In the genomic region with DNA sequence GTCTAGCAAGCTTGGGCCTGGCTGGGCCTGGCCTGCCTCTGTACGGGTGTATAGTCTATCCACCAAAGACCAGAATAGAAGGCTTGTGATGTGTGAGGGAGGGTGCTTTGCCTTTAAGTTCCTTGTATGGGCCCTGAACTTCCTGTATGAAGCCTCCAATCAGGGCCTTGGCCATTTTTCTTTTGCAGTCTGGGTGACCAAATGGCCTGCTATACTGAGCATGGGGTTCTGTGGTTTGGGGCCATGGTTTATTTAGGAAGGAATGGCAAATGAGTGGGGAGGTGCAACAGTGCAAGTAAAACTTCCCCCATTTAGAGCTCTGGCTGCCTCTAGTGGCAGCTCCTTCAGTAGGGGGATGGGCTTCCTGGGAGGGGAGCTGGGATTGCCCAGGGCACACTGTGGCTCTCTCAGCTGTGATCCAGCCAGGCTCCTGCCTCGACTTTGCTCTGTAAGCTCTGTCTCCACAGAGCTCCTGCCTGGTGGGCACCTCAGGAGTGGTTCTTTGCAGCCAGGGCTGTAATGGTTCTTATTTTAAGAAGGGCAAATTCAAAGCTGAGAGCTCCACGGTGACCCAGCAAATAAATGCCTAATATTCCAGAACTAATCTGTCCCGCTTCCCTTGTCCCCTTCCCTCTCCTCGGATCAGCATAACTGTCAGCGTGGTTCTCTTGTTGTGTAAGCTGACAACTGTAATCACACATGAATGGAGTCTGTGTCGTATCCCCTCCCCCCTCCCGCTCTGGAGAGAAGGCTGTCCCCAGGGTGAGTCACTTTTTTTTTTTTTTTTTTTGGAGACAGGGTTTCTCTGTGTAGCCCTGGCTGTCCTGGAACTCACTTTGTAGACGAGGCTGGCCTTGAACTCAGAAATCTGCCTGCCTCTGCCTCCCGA, we compare ENCODE assay signal across 17 mouse cellular contexts. TPM values are rescaled to one million over a fixed set of nuclear protein-coding genes. Genes with fewer than 3 reads are reported as not detected.
DNase-seq lines count a peak whose midpoint lies in the region; ATAC-seq and TF ChIP-seq lines count a peak whose summit lies in the region.
"Had no signal": no experiment of that assay in that cellular context is flagged by ENCODE, and none has a peak within 500 bp of the region (broad histone marks: within the 10 kb centered on the region; RNA-seq: fewer than 3 reads in every experiment).

No protein-coding gene starts in this region.

- no peak overlapping the region for H3K27ac ChIP-seq in layer of hippocampus, adult 2 months
- H3K27ac ChIP-seq in bone marrow macrophage, adult 2 months (ENCODE audit: insufficient read depth, low read depth, low read length): peak overlapping the region; percentile 66
- no peak overlapping the region for H3K27ac ChIP-seq in forebrain, embryonic 11.5 days (ENCODE audit: low read depth, low read length)
- H3K27ac ChIP-seq: liver, embryonic 14.5 days had no signal

- DNase-seq in layer of hippocampus, adult 2 months (ENCODE audit: low spot score in 2 of 2): no peak
- DNase-seq in layer of hippocampus, adult 9-10 months (ENCODE audit: low spot score): no peak
- DNase-seq in 416B (ENCODE audit: low read depth): peak; percentile 87
- no peak for DNase-seq in MN1 (ENCODE audit: low spot score)
- no peak for DNase-seq in forebrain, embryonic 11.5 days (ENCODE audit: low spot score)
- DNase-seq: adrenal gland, postnatal 36 days; cerebellum, postnatal 25 days; gastrocnemius, postnatal 14 days; heart, postnatal 36 days; kidney, postnatal 10 days; thymus, adult 2 months had no signal

- no peak for TF ChIP-seq POLR2A in bone marrow macrophage, adult 2 months (IDR thresholded peaks at IDR 0.05; ENCODE audit: borderline replicate concordance, low read depth, low read length)

- H3K27me3 ChIP-seq in forebrain, embryonic 11.5 days (ENCODE audit: control insufficient read depth, insufficient read depth, low read length): no peaks in the 10 kb centered on the region

- peak; percentile 23; the same call in 1 of the 2 replicates for ATAC-seq in megakaryocyte progenitor cell, adult 5-6 weeks (replicated peaks; ENCODE audit: poor library complexity)
- no peak for ATAC-seq in forebrain, embryonic 11.5 days (replicated peaks; ENCODE audit: low FRiP score)
- ATAC-seq: activated CD4-positive, CD25-positive, alpha-beta regulatory T cell, adult 4 months had no signal

- peak; percentile 37 for TF ChIP-seq CTCF in layer of hippocampus, adult 2 months (conservative IDR thresholded peaks at IDR 0.05)
- TF ChIP-seq CTCF in bone marrow macrophage, adult 2 months (IDR thresholded peaks at IDR 0.05; ENCODE audit: low read depth, low read length): no peak

- H3K9ac ChIP-seq in forebrain, embryonic 11.5 days (ENCODE audit: low read length): no peak overlapping the region
- H3K9ac ChIP-seq: heart, embryonic 12.5 days; liver, embryonic 14.5 days had no signal

- H3K4me3 ChIP-seq in layer of hippocampus, adult 2 months: no peak overlapping the region
- no peak overlapping the region for H3K4me3 ChIP-seq in bone marrow macrophage, adult 2 months (ENCODE audit: insufficient read depth, low read length)
- H3K4me3 ChIP-seq in forebrain, embryonic 11.5 days (ENCODE audit: low read depth, low read length): no peak overlapping the region
- H3K4me3 ChIP-seq: heart, embryonic 12.5 days; myocyte had no signal

- WGBS in forebrain, embryonic 11.5 days: 68% methylated on average over 10 of the region's 10 CpGs

- no peak overlapping the region for H3K4me2 ChIP-seq in forebrain, embryonic 11.5 days (ENCODE audit: low read depth, low read length, severe bottlenecking)
- H3K4me2 ChIP-seq: heart, embryonic 12.5 days had no signal

- H3K9me3 ChIP-seq in forebrain, embryonic 11.5 days (ENCODE audit: control insufficient read depth, low read length): no peaks in the 10 kb centered on the region
- H3K9me3 ChIP-seq: heart, embryonic 12.5 days had no signal

- no peaks in the 10 kb centered on the region for H3K36me3 ChIP-seq in forebrain, embryonic 11.5 days (ENCODE audit: control insufficient read depth, insufficient read depth, low read length)
- H3K36me3 ChIP-seq: heart, embryonic 12.5 days had no signal

- peaks cover 13% of the 10 kb centered on the region for H3K4me1 ChIP-seq in bone marrow macrophage, adult 2 months (ENCODE audit: control insufficient read depth, insufficient read depth, low read length)
- no peaks in the 10 kb centered on the region for H3K4me1 ChIP-seq in forebrain, embryonic 11.5 days (replicated peaks; ENCODE audit: control insufficient read depth, insufficient read depth, low read length)

RNA-seq across cellular contexts. Expression of a gene that starts 38.7 kb away (rescaled TPM):
- 100 to 1,000 TPM; 123 to 125 TPM for total RNA-seq in layer of hippocampus, adult 2 months (2021)
- polyA plus RNA-seq in bone marrow macrophage, adult 2 months (2012; ENCODE audit: insufficient read depth, insufficient read length, missing spikeins): 0.73 and 1.5 TPM in 2 replicates
- not detected in 2 replicates for total RNA-seq in megakaryocyte progenitor cell, adult 5-6 weeks (2015)
- not detected in 2 replicates for total RNA-seq in megakaryocyte progenitor cell, adult 5-6 weeks (2017)
- polyA plus RNA-seq in forebrain, embryonic 11.5 days (2014; fragmentation: Nextera tagmentation; extraction: Ambion mirVana): 8.6 and 10.9 TPM in 2 replicates
- polyA plus RNA-seq: activated CD4-positive, CD25-positive, alpha-beta regulatory T cell, adult 4 months; myocyte had no signal

Comparison
In these comparisons a context has a peak if more than half of its experiments do, and no peak if none do; other contexts are left out.
1. RNA of a gene that starts 38.7 kb away (total RNA-seq): 123 to 125 TPM in layer of hippocampus, adult 2 months; not detected in megakaryocyte progenitor cell, adult 5-6 weeks; every median in the first group is over 100 times any median in the second.